Mouse (Mus musculus): Measurements from ENCODE around the gene S100a4.

DNA sequence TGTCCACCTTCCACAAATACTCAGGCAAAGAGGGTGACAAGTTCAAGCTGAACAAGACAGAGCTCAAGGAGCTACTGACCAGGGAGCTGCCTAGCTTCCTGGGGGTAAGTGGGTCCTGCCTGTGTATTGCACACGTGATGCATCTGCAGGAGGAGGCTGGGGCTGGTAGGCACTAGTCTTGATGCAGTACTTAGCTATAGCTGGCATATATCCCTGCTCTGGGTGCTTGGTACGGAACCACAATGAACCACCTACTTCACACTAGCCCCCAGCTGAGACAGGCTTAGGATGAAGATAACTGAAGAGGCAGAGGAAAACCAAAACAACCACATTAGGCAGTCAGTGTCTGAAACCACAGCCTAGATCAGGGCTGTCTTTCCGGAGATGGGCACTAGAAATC lies 1.5 kb downstream of the S100a4 start:
- TF ChIP-seq POLR2A (IDR thresholded peaks at IDR 0.05; ENCODE audit: insufficient read depth, low read length) (no peak), CTCF (IDR thresholded peaks at IDR 0.05; ENCODE audit: low read depth, low read length) (no peak)
